Mouse (Mus musculus): Measurements from ENCODE around the gene Dock9.

The Dock9 gene

DNA sequence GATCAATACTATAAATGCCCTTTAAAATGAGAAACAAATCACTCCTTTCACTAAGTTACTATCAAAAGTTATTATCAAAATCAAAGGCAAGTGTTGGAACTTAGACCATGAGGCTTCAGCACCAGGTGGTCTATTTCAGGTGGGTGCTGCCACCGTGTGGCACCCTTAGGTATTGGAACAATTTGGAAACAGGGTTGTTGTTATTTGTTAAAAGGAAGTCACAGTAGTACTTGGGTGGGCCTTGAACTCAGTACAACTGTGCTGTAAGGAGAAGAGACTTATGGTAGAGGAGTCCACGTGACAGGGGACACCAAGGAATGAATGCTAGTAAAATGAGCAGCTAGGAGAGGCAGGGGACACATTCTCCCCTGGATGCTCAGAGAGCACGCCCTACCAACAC is 218.6 kb downstream of the Dock9 start:
- DNase-seq: peak; percentile 49 to 59

DNA sequence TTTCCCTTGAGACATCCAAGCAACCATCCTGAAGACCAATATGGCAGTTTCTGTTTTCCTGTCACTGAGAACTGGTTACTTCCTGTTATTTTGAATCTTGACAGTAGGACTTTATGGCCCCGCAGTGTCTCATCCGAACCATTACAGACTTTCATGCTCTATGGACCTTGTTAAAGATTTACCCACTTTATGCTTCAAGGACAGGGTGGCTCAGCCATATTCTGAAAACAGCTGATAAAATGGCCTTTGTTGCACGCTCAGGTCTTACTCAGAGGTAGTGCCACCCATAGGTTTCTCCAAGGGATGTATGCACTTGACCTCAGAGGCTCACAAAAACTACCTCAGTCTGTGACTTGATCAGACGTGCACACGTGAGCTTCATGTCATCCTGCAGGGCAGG is 224.2 kb downstream of the Dock9 start:
- DNase-seq: no peak

DNA sequence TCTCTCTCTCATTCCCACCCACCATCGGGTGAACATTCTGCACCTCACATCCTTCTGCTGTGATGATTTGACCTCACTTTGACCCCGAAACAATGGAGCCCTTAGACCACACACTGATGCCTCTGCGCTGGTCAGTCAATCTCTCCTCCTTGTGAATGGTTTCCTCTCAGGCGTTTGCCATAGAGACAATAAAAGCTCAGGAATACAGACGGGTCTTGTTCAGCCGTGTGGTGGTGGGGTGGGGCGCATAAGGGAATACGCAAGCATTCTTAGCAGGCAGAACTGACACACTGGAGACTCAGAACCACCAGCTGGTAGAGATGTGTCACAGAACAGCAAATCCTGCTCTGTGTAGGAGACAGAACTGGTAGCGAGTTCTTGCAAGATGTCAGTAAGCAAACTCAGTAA is 230.8 kb downstream of the Dock9 start:
- no peak for DNase-seq

DNA sequence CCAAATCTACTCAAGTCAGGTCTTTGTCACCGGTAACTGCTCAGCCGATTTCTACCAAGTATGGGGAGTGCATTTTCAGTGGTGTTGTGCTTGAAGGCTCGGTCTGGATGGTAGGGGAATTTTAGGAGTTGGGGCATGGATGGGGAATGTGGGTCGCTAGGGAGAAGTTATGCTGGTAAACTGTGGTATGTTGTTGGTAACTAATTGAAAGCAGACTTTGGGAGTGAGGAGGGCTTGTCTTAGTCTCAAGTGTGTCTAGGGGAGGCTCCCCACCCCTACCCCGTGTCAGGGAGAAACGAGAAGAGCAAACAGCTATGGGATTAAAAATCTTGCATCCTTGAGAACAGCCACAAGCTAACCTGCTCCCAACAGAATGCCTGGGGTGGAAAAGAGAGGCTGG is 231.7 kb downstream of the Dock9 start:
- no peak for DNase-seq

DNA sequence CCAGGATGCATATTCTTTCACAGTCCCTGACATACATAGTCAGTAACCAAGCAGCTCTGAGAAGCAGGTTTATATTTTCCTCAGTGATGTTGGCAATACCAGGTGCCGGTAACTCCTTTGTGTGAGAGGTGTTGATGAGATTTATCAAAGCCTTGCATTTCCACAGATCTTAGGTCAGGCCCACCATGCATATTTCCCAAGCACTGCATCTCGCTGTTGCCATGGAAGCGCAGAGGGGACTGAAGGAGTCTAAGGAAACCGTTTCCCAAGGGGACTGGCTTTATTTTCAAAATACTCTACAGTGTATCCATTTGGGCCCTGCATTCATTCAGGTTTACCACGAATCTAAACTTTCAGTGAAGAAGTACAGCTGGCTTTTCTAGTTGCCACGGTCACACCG is 233.0 kb downstream of the Dock9 start:
- DNase-seq: no peak

DNA sequence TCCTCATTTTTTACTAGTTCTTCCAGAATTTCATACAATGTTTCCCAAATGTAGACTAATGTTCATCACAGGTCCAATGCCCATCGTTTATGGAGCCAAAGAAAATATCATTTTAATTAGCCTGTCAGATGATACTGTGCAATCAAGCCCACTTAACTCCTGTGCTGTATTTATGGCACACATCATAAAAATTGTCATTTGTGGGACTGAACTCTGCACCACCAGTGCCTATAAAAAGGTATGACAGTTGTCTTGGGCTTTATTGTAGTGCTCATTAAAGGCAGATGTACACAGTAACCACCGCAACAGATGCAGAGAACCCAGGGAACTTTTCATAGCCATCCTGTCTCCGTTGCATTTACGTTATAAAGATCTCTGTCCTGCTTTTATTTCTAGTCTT is 233.7 kb downstream of the Dock9 start:
- no peak for DNase-seq

DNA sequence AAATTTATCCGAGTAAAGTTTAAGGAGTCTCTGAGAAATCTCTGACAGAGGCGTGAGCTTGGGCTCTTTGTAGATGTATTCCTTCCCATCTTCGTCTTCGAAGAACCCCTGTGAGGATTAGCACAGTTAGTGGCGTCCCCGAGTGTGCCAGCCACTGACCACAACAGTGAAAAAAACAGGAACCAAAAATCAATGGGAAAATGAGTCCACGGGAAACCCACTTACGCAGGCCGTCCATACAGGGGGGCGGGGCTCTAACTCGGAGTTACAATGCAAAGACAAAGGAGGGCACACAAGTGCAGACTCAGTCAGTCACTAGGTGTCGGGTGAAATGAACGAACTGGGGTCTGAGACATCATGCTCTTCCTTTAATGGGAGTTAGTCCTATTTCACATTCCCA is 238.6 kb downstream of the Dock9 start:
- DNase-seq: no peak

DNA sequence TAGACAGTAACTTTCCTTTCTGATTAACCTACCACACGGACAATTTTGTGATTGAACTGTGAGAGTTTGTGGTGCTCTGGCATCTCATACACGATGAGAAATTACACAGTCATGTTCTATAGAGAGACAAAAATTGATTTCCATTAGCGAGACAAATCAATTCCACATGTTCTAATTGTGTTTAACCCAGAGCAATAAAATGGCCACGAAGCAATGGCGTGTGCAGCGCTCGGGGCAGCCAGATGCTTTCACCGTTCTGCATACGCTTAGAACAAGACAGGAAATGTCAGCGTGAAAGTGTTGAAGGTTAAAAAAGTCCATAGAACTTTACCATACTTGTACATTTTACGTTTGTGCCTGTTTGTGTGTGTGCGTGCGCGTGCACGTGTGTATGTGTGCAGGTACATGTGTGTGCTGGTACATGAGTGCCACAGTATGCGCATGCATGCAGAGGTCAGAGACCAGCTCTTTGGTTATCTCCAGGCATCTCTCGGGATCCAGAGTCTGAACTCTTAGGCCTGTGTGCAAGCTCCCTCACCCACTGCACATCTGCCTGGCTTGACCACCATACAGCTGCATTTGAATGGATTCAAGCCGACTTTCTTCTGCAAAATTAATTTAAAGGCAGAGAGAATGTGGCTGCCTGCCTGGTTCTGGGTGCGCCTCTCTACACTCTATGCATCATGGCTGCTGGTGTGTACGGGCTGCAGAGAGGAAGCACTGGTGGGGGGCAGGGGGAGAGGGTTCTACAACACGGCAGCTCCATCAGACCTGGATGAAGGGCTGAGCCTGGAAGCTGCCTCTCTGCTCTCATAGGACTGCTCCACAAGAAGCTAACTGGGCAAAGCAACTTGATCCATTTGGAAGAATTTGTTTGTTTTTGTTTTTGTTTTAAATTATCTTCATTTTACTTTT is 241.0 kb downstream of the Dock9 start:
- DNase-seq: no peak

DNA sequence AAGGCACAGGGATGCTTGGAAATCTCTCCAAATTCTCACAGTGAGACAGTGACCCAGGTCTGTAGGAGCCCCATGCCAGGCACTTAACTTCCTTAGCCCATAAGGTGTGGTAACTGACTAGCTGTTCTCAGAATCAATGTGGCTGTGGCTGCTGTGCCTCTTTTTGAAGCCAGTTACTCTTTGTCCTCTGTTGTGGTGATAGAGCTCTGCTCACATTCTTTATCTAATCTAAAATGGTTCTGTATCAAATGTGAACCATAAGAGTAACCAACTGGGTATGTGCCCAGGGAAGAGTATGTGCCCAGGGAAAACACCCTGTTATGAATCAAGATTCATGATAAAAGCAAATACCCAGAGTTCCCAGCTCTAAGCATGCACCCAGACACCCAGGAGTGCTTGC is 243.9 kb downstream of the Dock9 start:
- no peak for DNase-seq

DNA sequence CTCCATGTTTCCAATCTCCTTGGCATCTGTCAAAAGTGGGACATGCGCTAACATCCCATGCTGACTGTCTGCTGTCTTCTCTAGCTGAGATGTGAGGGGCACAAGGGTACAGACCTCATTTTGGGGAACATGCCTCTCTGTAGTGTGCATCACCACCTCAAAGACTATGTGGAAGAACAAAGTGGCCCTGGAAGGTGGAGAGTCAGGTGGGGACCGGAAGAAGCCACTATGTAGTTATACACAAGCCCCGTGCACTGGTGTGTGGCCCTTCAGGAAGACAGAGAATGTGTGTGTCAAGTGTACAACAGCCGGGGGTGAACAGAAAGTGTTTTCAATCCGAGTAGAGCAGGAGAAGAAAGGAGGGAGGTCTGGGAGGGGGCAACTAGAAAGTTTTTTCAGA is 245.1 kb downstream of the Dock9 start:
- DNase-seq: no peak

DNA sequence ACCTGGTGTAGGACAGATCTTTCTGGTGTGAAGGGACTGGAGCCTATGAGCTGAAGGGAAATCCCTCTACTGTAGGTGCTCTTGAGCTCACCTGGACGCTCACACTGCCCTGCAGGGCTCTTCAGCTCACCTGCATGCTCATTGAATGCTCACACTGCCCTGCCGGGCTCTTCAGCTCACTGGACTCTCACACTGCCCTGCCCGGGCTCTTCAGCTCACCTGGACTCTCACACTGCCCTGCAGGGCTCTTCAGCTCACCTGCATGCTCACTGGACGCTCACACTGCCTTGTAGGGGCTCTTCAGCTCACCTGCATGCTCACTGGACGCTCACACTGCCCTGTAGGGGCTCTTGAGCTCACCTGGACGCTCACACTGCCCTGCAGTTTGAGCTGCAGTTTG is 247.8 kb downstream of the Dock9 start:
- no peak for DNase-seq

DNA sequence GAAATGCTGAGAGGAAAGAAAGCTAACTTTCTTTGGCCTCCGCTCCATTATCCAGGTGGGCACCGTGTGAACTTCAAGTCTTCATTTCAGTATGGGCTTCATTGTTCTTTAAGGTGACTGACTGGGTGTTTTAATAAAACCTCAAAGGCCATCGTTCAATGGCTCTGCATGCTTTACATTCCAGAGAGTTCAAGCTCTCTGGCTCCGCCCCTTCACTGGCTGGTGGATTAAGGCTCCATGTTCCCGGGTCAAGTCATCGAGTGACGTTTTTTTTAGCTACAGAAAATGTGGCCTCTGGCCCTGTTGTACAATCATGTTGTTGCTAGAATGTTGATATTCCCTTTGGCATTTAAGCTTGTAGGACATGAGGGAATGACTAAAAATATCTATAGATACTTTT is 249.9 kb downstream of the Dock9 start:
- no peak for DNase-seq

DNA sequence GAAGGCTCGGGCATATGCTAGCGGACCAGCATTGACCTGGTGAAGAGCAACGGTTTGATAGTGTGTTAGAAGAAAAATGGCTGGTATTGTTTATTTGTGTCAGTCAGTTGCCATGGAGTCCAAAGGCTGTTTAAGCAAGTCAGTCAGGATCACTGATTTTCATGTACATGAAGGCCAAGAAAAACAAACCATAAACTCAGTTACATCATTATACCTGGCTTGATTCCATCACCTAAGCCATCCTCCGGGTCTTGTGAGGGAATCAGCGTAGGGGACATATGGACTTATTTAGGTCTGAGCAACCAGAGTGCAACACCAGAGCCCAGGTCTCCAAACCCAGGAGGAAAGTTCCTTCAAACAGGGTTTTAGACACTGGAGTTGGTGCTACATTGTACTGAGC is 251.0 kb downstream of the Dock9 start:
- DNase-seq: no peak

DNA sequence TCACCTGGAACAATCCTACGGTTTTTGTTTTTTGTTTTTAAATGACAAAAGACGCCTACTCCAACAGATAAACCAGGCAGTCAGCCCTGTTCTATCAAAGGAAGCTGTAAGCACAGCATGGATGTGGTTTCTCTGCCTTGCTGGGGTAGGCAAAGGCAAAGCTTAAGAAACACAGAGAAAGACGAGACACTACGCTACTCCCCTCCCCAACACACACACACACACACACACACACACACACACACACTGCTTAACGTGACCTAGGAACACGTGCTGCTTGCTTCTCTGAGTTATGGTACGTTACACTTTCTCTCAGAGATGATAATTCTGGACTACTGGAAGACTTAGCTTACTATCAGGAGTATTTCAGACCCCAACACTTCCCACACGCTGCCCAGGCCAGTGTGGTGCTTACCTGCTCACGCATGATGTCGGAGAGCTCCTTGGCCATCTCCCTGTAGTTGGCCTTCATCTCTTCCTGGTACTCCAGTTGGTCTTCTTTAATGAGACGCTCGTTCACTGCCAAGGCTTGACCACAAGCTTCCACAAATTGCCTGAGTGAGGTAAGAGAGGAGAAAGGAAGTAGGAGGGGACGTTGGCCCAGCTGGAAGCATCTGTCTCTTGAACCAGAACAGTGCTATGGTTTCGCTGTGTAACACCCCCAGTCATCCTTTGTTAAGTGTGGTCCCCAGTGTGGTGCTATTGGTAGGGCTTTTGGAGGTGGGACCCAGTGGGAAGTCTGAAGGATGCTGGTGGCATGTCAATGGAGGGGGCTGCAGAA is 251.9 kb downstream of the Dock9 start:
- DNase-seq: no peak

DNA sequence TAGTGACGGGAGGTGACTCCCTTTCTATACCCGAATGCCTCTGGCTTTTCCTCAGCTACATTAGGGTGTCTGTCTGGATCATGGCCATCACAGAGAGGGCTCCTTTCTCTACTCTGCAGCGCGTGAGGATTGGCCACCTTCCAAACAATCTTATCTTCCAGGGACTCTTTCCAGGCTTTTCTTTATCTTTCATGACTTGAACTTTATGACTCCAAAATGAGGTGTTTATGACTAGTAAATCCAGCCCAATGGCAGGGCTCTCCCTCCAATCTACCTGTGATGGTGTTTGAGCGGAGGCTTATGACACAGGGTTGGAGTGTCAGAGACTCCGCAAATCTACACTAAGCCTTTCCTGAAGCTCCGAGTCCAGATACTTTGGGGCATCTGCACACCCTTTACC is 256.4 kb downstream of the Dock9 start:
- no peak for DNase-seq

DNA sequence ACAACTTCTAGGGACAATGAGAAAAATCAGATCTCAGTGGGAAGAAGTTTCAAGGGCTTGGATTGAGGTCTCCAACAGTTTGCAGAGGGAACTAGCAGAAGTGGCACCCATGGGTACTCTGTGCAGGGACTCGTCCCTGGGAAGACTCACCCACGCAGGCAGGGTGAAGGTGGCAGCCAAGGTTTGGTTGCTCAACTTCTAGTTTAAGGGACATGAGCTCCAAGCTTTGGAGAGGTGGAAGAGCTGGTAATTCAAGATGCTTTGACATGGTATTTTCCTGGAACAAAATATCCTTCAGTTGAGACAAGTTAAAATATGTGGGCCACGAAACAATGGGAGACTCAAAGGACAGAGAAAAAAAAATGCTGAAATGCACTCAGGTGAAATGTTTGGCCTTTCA is 263.1 kb downstream of the Dock9 start:
- DNase-seq: no peak

DNA sequence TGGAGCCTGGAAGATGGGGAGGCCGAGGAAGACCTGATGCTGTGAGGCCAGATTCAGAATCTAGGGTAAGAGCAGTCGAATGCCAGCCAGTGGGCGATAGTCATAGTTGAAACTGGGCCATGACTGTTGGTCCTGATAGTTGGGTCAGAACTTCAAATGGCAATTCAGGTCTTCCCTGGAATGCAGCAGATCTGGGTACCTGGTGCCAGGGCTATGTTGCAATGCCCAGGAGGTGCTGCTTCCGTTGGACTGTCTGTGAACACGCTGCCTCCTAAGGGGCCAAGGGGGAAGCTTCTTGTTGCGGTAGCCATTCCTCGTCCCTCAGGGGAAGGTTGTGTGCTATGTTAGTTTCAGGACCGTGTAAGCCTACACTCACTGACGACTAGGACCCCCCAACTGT is 266.8 kb downstream of the Dock9 start:
- DNase-seq: no peak

DNA sequence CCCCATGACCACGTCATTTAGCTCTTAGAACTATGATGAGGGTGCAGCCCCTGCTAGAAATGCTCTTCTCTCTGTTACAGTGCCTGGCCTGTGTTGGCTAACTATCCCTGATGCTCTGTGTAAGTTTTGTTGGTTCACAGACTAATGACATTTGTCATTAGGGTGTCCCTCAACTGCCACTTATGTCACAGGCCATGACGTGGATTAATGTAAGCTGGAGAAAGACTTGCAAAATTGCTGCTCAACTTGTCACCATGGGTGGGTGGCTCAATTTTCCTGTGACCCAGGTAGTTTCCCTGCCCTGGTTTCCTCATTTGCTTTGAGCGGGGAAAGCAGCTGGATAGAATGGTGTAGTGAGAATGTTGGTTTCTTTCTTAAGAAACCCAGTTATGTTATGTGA is 269.8 kb downstream of the Dock9 start:
- no peak for DNase-seq

DNA sequence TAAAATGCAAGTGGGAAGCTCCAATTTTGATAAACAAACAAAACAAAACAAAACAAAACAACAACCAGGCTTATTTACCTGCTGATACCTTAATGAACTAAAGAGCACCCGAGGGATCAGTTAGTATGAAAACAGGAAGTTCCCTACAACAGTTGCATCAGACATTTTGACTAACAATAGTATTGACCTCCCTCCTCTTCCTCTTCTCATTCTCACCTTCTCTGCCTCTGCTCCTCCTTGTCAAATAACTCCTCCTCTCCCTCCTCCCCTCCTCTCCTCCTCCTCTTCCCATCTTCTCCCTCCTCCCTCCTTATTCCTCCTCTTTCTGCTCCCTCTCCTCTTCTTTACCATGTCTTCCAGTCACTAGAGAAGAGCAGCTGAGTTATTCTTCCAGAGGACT is 270.4 kb downstream of the Dock9 start:
- no peak for DNase-seq

DNA sequence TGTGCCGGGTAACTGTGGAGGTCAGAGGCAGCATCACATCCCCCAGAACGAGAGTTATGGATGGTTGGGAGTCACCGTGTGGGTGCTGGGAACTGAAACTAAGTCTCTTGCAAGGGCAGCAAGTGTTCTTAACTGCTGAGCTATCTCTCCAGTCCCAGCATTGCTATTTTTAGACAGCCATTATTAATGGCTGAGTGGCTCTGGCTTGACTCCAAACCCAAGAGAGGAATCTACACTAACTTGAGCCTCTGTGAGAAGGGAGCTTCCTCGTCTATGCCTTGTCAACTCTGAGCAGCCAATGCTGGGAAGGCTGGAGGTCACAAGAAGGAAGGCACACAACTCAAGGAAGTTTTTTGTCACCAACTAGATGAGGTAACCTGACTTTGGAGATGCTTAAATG is 275.9 kb downstream of the Dock9 start:
- DNase-seq: peak; percentile 14 to 28

DNA sequence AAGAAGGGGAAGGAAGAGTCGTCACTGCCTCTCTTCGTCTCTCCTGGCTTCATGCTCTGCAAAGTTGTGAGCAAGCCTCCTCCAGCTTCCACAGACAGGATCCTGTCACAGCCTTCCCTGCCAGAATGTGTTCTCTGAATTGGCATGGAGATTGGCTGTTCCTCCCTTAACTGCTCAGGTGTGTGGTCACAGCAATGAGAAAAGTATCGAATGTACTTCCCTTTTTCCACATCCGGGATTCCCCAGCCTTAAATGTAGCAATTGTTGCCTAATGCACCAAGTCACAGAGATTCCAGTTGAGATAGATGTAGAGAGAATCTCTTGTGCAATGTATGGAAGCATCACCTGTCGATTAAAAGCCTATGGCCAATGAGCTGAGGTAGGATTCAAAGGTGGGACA is 280.8 kb downstream of the Dock9 start:
- no peak for DNase-seq

DNA sequence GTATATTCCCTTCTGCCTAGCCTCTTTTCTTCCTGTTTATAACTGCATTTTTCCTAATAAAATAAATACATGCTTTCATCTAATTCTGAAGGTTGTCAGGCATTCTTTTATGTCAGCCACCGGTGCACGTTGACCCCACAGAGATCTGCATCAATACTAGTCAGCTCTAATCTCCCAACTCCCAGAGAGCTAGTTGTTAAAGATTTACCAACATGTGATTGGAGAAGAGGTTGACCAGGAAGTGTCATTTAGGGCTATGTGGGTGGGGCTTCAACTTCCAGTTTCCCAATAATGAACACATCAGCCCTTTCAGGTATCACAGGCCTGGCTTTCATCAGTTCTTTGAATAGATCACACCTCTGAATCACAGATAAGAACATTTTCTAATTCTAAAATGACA is 288.7 kb downstream of the Dock9 start:
- DNase-seq: no peak

DNA sequence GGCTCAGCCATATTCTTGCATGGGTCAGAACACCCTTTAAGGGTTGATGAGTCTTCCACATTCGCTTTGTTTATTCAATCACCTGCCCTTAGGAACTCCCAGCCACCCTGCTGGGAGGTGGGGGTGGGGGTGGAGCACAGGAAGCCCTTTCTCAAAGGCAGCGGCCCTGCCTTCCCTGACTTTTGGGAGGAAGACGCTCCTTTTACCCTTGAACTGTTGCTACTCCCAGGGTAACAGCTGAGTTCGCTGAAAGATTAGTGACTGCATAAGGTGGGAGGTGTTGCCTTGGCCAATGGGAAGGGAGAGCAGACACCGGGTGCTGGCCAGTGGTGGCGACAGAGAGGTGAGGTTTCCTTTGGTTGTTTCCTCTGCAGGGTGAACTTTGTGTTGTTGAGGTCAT is 291.3 kb downstream of the Dock9 start:
- DNase-seq: no peak

DNA sequence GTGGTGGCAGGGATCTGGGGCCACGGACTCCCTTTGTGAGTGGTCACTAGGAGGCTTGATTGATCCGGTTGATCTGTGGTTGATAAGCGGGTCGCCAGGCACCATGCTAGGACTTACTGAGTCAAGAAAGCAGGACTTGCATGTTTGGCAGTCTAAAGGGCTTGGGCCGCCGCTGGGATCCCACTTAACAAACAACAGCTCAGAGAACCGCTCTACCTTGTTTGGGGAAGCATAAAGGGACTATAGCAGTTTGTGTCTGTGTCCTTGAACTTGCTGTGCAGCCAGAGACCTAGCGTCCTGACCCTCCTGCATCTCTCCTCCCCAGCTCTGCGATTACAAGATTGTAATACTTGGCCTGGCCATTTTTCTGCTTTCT is 292.2 kb downstream of the Dock9 start:
- no peak for DNase-seq

Data from cerebellum, postnatal 36 days (tissue).